Mouse (Mus musculus) intestine, embryonic 16.5 days (tissue): ENCODE results near the gene Olfr303. TPM values are rescaled to one million over a fixed set of nuclear protein-coding genes. Genes with fewer than 3 reads are reported as not detected.

Experiments used
- polyA plus RNA-seq: library from polyadenylated mRNA; unstranded; fragments of >200 nt; fragmentation: Nextera tagmentation; extraction: Ambion mirVana; gene quantifications from 2 replicates; pipeline ENCODE4 v1.2.1, GENCODE M21; 2015

The Olfr303 gene
- polyA plus RNA-seq, 1 experiment from 2014 or later = not detected

Other genes starting within 250 kb of the Olfr303 start
- gene Vmn2r75, start 226.0 kb downstream of the Olfr303 start, polyA plus RNA-seq = not detected in 2 replicates
- not detected in 2 replicates for gene Vmn2r76, start 151.5 kb downstream of the Olfr303 start, polyA plus RNA-seq
- gene Olfr310, start 120.6 kb downstream of the Olfr303 start, polyA plus RNA-seq = not detected in 2 replicates
- gene Olfr309, start 84.1 kb downstream of the Olfr303 start, polyA plus RNA-seq = not detected in 2 replicates
- gene Olfr308, start 72.2 kb downstream of the Olfr303 start, polyA plus RNA-seq = not detected in 2 replicates
- not detected in 2 replicates for gene Olfr307, start 60.2 kb downstream of the Olfr303 start, polyA plus RNA-seq
- not detected in 2 replicates for gene Olfr305, start 30.9 kb downstream of the Olfr303 start, polyA plus RNA-seq
- gene Olfr304, start 11.1 kb downstream of the Olfr303 start, polyA plus RNA-seq = not detected in 2 replicates
- gene Olfr301, start 6.1 kb upstream of the Olfr303 start, polyA plus RNA-seq = not detected in 2 replicates
- gene Olfr299, start 62.1 kb upstream of the Olfr303 start, polyA plus RNA-seq = not detected in 2 replicates
- not detected in 2 replicates for gene Olfr298, start 94.7 kb upstream of the Olfr303 start, polyA plus RNA-seq
- not detected in 2 replicates for gene Olfr297, start 122.2 kb upstream of the Olfr303 start, polyA plus RNA-seq
- gene Olfr295, start 186.1 kb upstream of the Olfr303 start, polyA plus RNA-seq = not detected in 2 replicates
- gene Olfr294, start 218.9 kb upstream of the Olfr303 start, polyA plus RNA-seq = not detected in 2 replicates